Mouse (Mus musculus): ENCODE results near the gene Polr3b. TPM values are rescaled to one million over a fixed set of nuclear protein-coding genes. Genes with fewer than 3 reads are reported as not detected.

Gene Polr3b
- polyA plus RNA-seq, 2 experiments = 10.6 to 13.5 TPM

DNA sequence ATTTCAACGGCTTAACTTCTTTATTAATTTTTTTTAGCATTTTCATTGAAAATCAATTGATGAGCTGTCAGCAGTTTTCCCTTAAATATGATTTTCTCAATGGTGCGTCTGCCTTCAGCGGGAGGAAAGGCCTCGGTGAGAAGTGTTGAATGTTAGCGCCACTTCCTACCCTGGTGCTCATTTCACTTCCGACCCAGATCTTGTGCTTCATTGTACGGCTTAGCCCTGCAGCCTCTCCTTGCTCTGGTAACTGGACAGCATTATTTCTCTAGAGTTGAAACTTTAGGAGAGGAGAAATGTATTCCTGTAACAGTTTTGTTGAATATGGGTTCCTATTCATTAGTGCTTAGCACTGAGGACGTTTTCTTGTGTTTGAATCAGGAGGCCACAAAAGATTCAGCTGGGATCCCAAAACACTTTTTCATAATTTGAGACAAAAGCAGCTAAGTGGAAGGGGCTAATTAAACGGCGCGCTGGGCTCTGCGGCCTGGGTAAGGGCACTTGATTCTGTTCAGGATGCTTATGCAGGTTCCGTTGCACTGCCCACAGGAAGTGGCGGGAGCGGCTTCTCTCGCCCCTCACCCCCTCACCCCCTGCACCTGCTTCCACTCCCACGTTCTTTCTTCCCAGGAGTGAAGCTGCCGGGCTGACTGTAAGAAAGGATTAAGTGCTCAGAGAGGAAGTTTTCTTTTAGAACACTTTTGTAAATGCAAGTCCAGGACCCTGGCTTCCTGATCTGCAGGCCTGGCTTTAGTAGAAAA, 36.2 kb downstream of the Polr3b start:
- no peak overlapping the region for H3K4me2 ChIP-seq (replicated peaks; ENCODE audit: low read depth, low read length, severe bottlenecking)
- no peak for TF ChIP-seq POLR2A (IDR thresholded peaks at IDR 0.05; ENCODE audit: borderline replicate concordance, extremely low read depth, insufficient read depth, insufficient read length)
- 72% methylated on average over 18 of the region's 18 CpGs for WGBS
- H3K4me3 ChIP-seq (replicated peaks; ENCODE audit: low read length) = no peak overlapping the region
- H3K27me3 ChIP-seq (ENCODE audit: control insufficient read depth, insufficient read depth, low read length) = no peaks in the 10 kb centered on the region
- H3K9ac ChIP-seq (ENCODE audit: low read depth, low read length, severe bottlenecking) = no peak overlapping the region
- H3K36me3 ChIP-seq (ENCODE audit: control insufficient read depth, insufficient read depth, low read length) = peaks cover 12% of the 10 kb centered on the region
- no peaks in the 10 kb centered on the region for H3K9me3 ChIP-seq (ENCODE audit: control insufficient read depth, low read length)
- no peak overlapping the region for H3K27ac ChIP-seq (replicated peaks; ENCODE audit: low read depth, low read length)
- DNase-seq (ENCODE audit: low spot score) = no peak
- no peaks in the 10 kb centered on the region for H3K4me1 ChIP-seq (ENCODE audit: control insufficient read depth, insufficient read depth, low read length)
- ATAC-seq (ENCODE audit: low FRiP score, low read depth) = no peak

DNA sequence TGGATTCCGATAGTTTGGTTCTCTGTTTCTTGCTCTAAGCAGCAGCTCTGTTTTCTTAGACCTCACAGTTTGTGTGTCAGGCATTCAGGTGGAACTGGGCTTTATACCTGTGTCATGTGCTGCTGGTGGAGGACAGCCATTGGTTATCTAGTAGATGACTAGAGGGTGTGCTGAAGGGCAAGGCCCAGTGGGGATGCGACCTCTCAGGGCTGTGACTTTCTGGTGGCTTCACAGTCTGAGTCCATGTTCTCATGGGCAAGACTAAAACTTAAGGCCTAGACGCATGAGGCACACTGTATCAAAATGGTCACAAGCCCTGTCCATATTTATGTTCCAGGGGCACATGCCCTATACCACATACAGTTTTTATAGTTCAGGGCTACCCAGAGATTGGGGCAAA, 37.2 kb downstream of the Polr3b start:
- Histone ChIP-seq H3K4me1 (ENCODE audit: control insufficient read depth, insufficient read depth, low read length) (no peaks in the 10 kb centered on the region), H3K27ac (replicated peaks; ENCODE audit: low read depth, low read length) (no peak overlapping the region), H3K4me3 (replicated peaks; ENCODE audit: low read length) (no peak overlapping the region), H3K9ac (ENCODE audit: low read depth, low read length, severe bottlenecking) (no peak overlapping the region), H3K27me3 (ENCODE audit: control insufficient read depth, insufficient read depth, low read length) (no peaks in the 10 kb centered on the region), H3K4me2 (replicated peaks; ENCODE audit: low read depth, low read length, severe bottlenecking) (no peak overlapping the region), H3K36me3 (ENCODE audit: control insufficient read depth, insufficient read depth, low read length) (peaks cover 6% of the 10 kb centered on the region), H3K9me3 (ENCODE audit: control insufficient read depth, low read length) (no peaks in the 10 kb centered on the region)
- no peak for ATAC-seq (ENCODE audit: low FRiP score, low read depth)
- WGBS = 82% methylated on average over 3 of the region's 3 CpGs
- no peak for TF ChIP-seq POLR2A (IDR thresholded peaks at IDR 0.05; ENCODE audit: borderline replicate concordance, extremely low read depth, insufficient read depth, insufficient read length)
- no peak for DNase-seq (ENCODE audit: low spot score)

DNA sequence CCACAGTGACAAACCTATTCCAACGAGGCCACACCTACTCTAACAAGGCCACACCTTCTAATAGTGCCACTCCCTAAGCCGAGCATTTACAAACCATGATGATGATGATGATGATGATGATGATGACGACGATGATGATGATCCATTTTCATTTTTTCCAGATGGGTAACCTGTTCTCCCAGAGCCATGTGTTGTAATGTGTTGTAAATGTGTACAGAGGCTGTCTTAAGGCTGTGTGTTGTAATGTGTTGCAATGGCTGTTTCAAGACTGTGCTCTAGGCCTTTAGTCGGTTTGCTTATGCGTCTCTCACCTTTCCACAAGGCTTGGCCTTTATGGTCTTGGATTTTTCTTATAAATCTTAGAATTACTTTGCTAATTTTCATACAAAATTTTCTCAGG, 40.0 kb downstream of the Polr3b start:
- no peaks in the 10 kb centered on the region for H3K4me1 ChIP-seq (ENCODE audit: control insufficient read depth, insufficient read depth, low read length)
- H3K4me2 ChIP-seq (replicated peaks; ENCODE audit: low read depth, low read length, severe bottlenecking) = no peak overlapping the region
- no peak overlapping the region for H3K9ac ChIP-seq (ENCODE audit: low read depth, low read length, severe bottlenecking)
- no peak overlapping the region for H3K4me3 ChIP-seq (replicated peaks; ENCODE audit: low read length)
- DNase-seq (ENCODE audit: low spot score) (no peak), ATAC-seq (ENCODE audit: low FRiP score, low read depth) (no peak)
- H3K9me3 ChIP-seq (ENCODE audit: control insufficient read depth, low read length) = no peaks in the 10 kb centered on the region
- no peak for TF ChIP-seq POLR2A (IDR thresholded peaks at IDR 0.05; ENCODE audit: borderline replicate concordance, extremely low read depth, insufficient read depth, insufficient read length)
- no peak overlapping the region for H3K27ac ChIP-seq (replicated peaks; ENCODE audit: low read depth, low read length)
- peaks cover 5% of the 10 kb centered on the region for H3K36me3 ChIP-seq (ENCODE audit: control insufficient read depth, insufficient read depth, low read length)
- no peaks in the 10 kb centered on the region for H3K27me3 ChIP-seq (ENCODE audit: control insufficient read depth, insufficient read depth, low read length)
- WGBS = 93% methylated on average over 6 of the region's 6 CpGs

- Histone ChIP-seq H3K9me3 (ENCODE audit: control insufficient read depth, low read length) (no peaks in the 10 kb centered on the region), H3K27ac (replicated peaks; ENCODE audit: low read depth, low read length) (no peak overlapping the region), H3K4me1 (ENCODE audit: control insufficient read depth, insufficient read depth, low read length) (no peaks in the 10 kb centered on the region), H3K27me3 (ENCODE audit: control insufficient read depth, insufficient read depth, low read length) (no peaks in the 10 kb centered on the region), H3K4me2 (replicated peaks; ENCODE audit: low read depth, low read length, severe bottlenecking) (no peak overlapping the region), H3K36me3 (ENCODE audit: control insufficient read depth, insufficient read depth, low read length) (peaks cover 8% of the 10 kb centered on the region), H3K9ac (ENCODE audit: low read depth, low read length, severe bottlenecking) (no peak overlapping the region), H3K4me3 (replicated peaks; ENCODE audit: low read length) (no peak overlapping the region)
- no peak for DNase-seq (ENCODE audit: low spot score)
- ATAC-seq (ENCODE audit: low FRiP score, low read depth) = no peak
- TF ChIP-seq POLR2A (IDR thresholded peaks at IDR 0.05; ENCODE audit: borderline replicate concordance, extremely low read depth, insufficient read depth, insufficient read length) = no peak
- WGBS = 43% methylated on average over 3 of the region's 3 CpGs
Measured at GRCm38 (mm10) chr10:84665713-84666260, 43.7 kb downstream of the Polr3b start.

DNA sequence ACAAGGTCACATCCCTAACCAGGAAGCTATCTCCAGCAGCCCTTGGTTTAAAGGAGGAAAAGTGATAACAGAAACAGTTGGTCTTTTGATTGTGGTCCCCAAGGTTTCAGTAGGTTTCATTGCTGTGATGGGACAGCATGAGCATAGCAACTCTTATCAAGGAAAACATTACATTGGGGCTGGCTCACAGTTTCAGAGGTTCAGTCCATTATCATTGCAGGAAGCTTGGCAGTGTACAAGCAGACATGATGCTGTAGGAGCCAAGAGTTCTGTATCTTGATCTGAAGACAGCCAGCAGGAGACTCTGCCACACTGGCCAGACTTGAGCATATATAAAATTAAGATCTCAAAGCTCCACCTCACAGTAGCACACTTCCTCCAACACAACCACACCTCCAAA, 53.6 kb downstream of the Polr3b start:
- Histone ChIP-seq H3K27ac (replicated peaks; ENCODE audit: low read depth, low read length) (no peak overlapping the region), H3K27me3 (ENCODE audit: control insufficient read depth, insufficient read depth, low read length) (no peaks in the 10 kb centered on the region), H3K36me3 (ENCODE audit: control insufficient read depth, insufficient read depth, low read length) (peaks cover 32% of the 10 kb centered on the region), H3K9ac (ENCODE audit: low read depth, low read length, severe bottlenecking) (no peak overlapping the region), H3K4me3 (replicated peaks; ENCODE audit: low read length) (no peak overlapping the region), H3K4me2 (replicated peaks; ENCODE audit: low read depth, low read length, severe bottlenecking) (no peak overlapping the region), H3K9me3 (ENCODE audit: control insufficient read depth, low read length) (no peaks in the 10 kb centered on the region), H3K4me1 (ENCODE audit: control insufficient read depth, insufficient read depth, low read length) (no peaks in the 10 kb centered on the region)
- DNase-seq (ENCODE audit: low spot score) (no peak), ATAC-seq (ENCODE audit: low FRiP score, low read depth) (no peak)
- TF ChIP-seq POLR2A (IDR thresholded peaks at IDR 0.05; ENCODE audit: borderline replicate concordance, extremely low read depth, insufficient read depth, insufficient read length) = no peak
